Comparison of ENCODE assay signal across 20 mouse cellular contexts in the genomic region with DNA sequence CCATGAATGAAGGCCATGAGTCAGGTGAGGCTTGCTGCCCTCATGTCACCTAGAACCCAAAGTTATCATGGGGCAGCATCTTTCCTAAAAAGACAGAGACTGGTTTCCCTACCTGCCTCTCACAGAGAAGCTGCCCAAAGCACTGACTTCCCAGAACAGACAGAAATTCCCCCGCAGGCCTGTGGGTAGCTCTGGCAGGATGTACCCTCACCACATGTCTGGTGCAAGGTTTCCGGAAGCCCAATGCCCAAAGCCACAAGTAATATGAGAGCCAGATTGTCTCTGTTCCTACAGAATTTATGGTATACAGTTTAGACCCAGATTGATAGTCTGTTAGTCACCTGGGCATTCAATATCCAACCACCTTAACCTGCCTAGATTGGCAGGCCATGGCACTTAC. TPM values are rescaled to one million over a fixed set of nuclear protein-coding genes. Genes with fewer than 3 reads are reported as not detected.
A peak's percentile ranks its signal among the peaks of the same experiment; 100 is the strongest.
DNase-seq lines count a peak whose midpoint lies in the region; ATAC-seq lines count a peak whose summit lies in the region.
"Had no signal": no experiment of that assay in that cellular context is flagged by ENCODE, and none has a peak within 500 bp of the region (broad histone marks: within the 10 kb centered on the region; RNA-seq: fewer than 3 reads in every experiment).

No protein-coding gene starts in this region.

- peak; percentile 57 for ATAC-seq in activated CD4-positive, CD25-positive, alpha-beta regulatory T cell, adult 4 months
- ATAC-seq in hematopoietic stem cell, adult 5-6 weeks (replicated peaks in 1 of 2; ENCODE audit: insufficient read depth in 1 of 2, low FRiP score in 2 of 2, low TSS enrichment in 1 of 2, low read depth in 1 of 2, poor library complexity in 2 of 2, severe bottlenecking in 2 of 2), result peak; percentile 83 to 92
- ATAC-seq: forebrain, embryonic 14.5 days; hindbrain, embryonic 16.5 days had no signal

- DNase-seq in CD4-positive helper T cell, adult 2 months (ENCODE audit: low read depth, low spot score), result peak; percentile 10
- DNase-seq in yolk sac, embryonic 10.5 days (ENCODE audit: low spot score), result no peak
- no peak for DNase-seq in kidney, postnatal 36 days
- no peak for DNase-seq in frontal cortex, postnatal 25 days (ENCODE audit: low spot score in 2 of 2)
- DNase-seq in ovary, postnatal 36 days (ENCODE audit: low spot score), result no peak
- DNase-seq: adrenal gland, adult 2 months; adrenal gland, postnatal 25 days; cerebellum, adult 18-20 months; cerebellum, adult 9-11 months; cerebellum, postnatal 36 days; heart, adult 2 months; heart, postnatal 14 days had no signal

RNA-seq across cellular contexts. Expression of a gene that starts 16.2 kb away (rescaled TPM):
- 1 to 10 TPM; 2.5 to 4.3 TPM for polyA plus RNA-seq in activated CD4-positive, CD25-positive, alpha-beta regulatory T cell, adult 4 months (2017; shearing (Covaris generic))
- total RNA-seq in hematopoietic stem cell, adult 5-6 weeks (2017), result 1.3 and 6.0 TPM in 2 replicates

RNA-seq across cellular contexts. Expression of a gene that starts 50.0 kb away (rescaled TPM):
- polyA plus RNA-seq in activated CD4-positive, CD25-positive, alpha-beta regulatory T cell, adult 4 months (2017; shearing (Covaris generic)), result not detected
- total RNA-seq in hematopoietic stem cell, adult 5-6 weeks (2017), result not detected in 2 replicates
- total RNA-seq: adrenal gland, adult 2 months; adrenal gland, postnatal 25 days; gastrocnemius, adult 8-10 months; gastrocnemius, postnatal 4 days; heart, adult 2 months; heart, postnatal 14 days; MEL had no signal
- polyA plus RNA-seq: adrenal gland, adult 2 months; forebrain, embryonic 10.5 days; forebrain, embryonic 14.5 days; heart, adult 2 months had no signal

RNA-seq across cellular contexts. Expression of a gene that starts 53.9 kb away (rescaled TPM):
- 100 to 1,000 TPM in 1 of 2 experiments, 10 to 100 TPM in 1; 88.0 to 103 TPM for polyA plus RNA-seq in activated CD4-positive, CD25-positive, alpha-beta regulatory T cell, adult 4 months (2017; shearing (Covaris generic))
- 118 and 129 TPM in 2 replicates for total RNA-seq in hematopoietic stem cell, adult 5-6 weeks (2017)
